In genomic region chr8:93908546-93908945, GRCm38 (mm10) we compare ENCODE assay signal across 8 mouse cellular contexts.
A peak's percentile ranks its signal among the peaks of the same experiment; 100 is the strongest.
DNase-seq lines count a peak whose midpoint lies in the region; ATAC-seq lines count a peak whose summit lies in the region.

No protein-coding gene starts in this region.

- no peak overlapping the region for H3K4me3 ChIP-seq in forebrain, embryonic 12.5 days (replicated peaks)
- no peak overlapping the region for H3K4me3 ChIP-seq in intestine, embryonic 16.5 days (ENCODE audit: low read length)

- H3K9ac ChIP-seq in forebrain, embryonic 12.5 days = no peak overlapping the region
- H3K9ac ChIP-seq in intestine, embryonic 16.5 days (ENCODE audit: low read depth, low read length) = 0 out of 2 replicates have a peak overlapping the region, but pooled peaks have one; percentile 40

- DNase-seq in cerebellum, postnatal 4 days (ENCODE audit: low spot score in 2 of 2) = no peak
- DNase-seq in 3T3-L1 (ENCODE audit: low read depth, low spot score) = peak; percentile 19
- no peak for DNase-seq in right cerebral cortex, postnatal 36 days (ENCODE audit: low spot score in 2 of 2)
- no peak for DNase-seq in thymus, postnatal 0 days (ENCODE audit: low spot score)

- peaks cover 49% of the 10 kb centered on the region for H3K4me1 ChIP-seq in forebrain, embryonic 12.5 days
- H3K4me1 ChIP-seq in intestine, embryonic 16.5 days (ENCODE audit: control insufficient read depth, insufficient read depth, low read length) = peaks cover 39% of the 10 kb centered on the region

- ATAC-seq in cerebellum, adult (ENCODE audit: insufficient number of reproducible peaks, low FRiP score, low TSS enrichment) = peak; percentile 82
- peak; percentile 37; the same call in 1 of the 2 replicates for ATAC-seq in forebrain, embryonic 12.5 days (ENCODE audit: low FRiP score)
- ATAC-seq in intestine, embryonic 16.5 days = peak; percentile 47
- no peak for ATAC-seq in erythroblast, adult 5-6 weeks (replicated peaks; ENCODE audit: low FRiP score, poor library complexity, severe bottlenecking)

- no peaks in the 10 kb centered on the region for H3K9me3 ChIP-seq in forebrain, embryonic 12.5 days
- no peaks in the 10 kb centered on the region for H3K9me3 ChIP-seq in intestine, embryonic 16.5 days (ENCODE audit: control insufficient read depth, low read length)

- H3K27ac ChIP-seq in forebrain, embryonic 12.5 days = peak overlapping the region; percentile 83
- peak overlapping the region; percentile 85 for H3K27ac ChIP-seq in intestine, embryonic 16.5 days (ENCODE audit: low read length)

- no peaks in the 10 kb centered on the region for H3K27me3 ChIP-seq in forebrain, embryonic 12.5 days
- H3K27me3 ChIP-seq in intestine, embryonic 16.5 days (replicated peaks; ENCODE audit: control insufficient read depth, insufficient read depth, low read length) = no peaks in the 10 kb centered on the region

- H3K4me2 ChIP-seq in forebrain, embryonic 12.5 days = no peak overlapping the region
- H3K4me2 ChIP-seq in intestine, embryonic 16.5 days (ENCODE audit: low read depth, low read length) = no peak overlapping the region

- H3K36me3 ChIP-seq in forebrain, embryonic 12.5 days (replicated peaks) = no peaks in the 10 kb centered on the region; the same call in 1 of the 2 replicates
- no peaks in the 10 kb centered on the region for H3K36me3 ChIP-seq in intestine, embryonic 16.5 days (ENCODE audit: control insufficient read depth, insufficient read depth, low read length)

- 43% methylated on average over 1 of the region's 1 CpGs for WGBS in forebrain, embryonic 12.5 days
- whole genome bisulfite sequencing in intestine, embryonic 16.5 days = 29% methylated on average over 1 of the region's 1 CpGs
